Mouse (Mus musculus) limb, embryonic 10.5 days (tissue): Measurements from ENCODE around the gene Pou4f2. TPM values are rescaled to one million over a fixed set of nuclear protein-coding genes. Genes with fewer than 3 reads are reported as not detected.

ENCODE experiments used
- DNase-seq: peaks from one replicate; pipeline ENCODE4 v3.0.0-alpha.2; 2017; ENCODE audit warnings: low spot score
- H3K27ac ChIP-seq: fragments of 300-500 bp; sonication (generic); 2 replicates; pipeline ENCODE4 v1.5.1; 2016; ENCODE audit warnings: mild to moderate bottlenecking
- H3K27me3 ChIP-seq: fragments of 300-500 bp; sonication (generic); 2 replicates; pipeline ENCODE4 v1.6.1; 2016; ENCODE audit warnings: low read depth, mild to moderate bottlenecking; ENCODE audit not compliant: poor library complexity, severe bottlenecking
- H3K36me3 ChIP-seq: fragments of 300-500 bp; sonication (generic); 2 replicates; pipeline ENCODE4 v1.6.1; 2016; ENCODE audit warnings: mild to moderate bottlenecking, moderate library complexity
- H3K4me1 ChIP-seq: fragments of 300-500 bp; sonication (generic); 2 replicates; pipeline ENCODE4 v1.6.1; 2016
- H3K4me3 ChIP-seq: fragments of 300-500 bp; sonication (generic); 2 replicates; pipeline ENCODE4 v1.5.1; 2016; ENCODE audit warnings: mild to moderate bottlenecking, moderate library complexity
- H3K9me3 ChIP-seq: fragments of 300-500 bp; sonication (generic); replicated peaks from 2 replicates; pipeline ENCODE4 v1.6.1; 2016; ENCODE audit warnings: mild to moderate bottlenecking
- whole genome bisulfite sequencing: fragments of 180-500 bp; shearing (Covaris S2); methylation state at CpG from one replicate; pipeline ENCODE4 v1.1.7; 2016; 5-methylcytosine and 5-hydroxymethylcytosine counted together
- polyA plus RNA-seq: library from polyadenylated mRNA; unstranded; fragments of >200 nt; fragmentation: Nextera tagmentation; extraction: Ambion mirVana; gene quantifications from 2 replicates; pipeline ENCODE4 v1.2.1, GENCODE M21; 2016

Gene Pou4f2
- polyA plus RNA-seq = not detected in 2 replicates

- Histone ChIP-seq H3K4me1 (peaks cover 29% of the 10 kb centered on the region), H3K27ac (no peak within 1 kb of the TSS), H3K4me3 (peak within 1 kb of the TSS; percentile 48), H3K36me3 (no peaks in the 10 kb centered on the region), H3K9me3 (no peaks in the 10 kb centered on the region), H3K27me3 (peaks cover 100% of the 10 kb centered on the region)
- DNase-seq = peak; percentile 76
- WGBS = 1% methylated on average over 54 of the region's 54 CpGs
Observed at GRCm38 (mm10) chr8:78436071-78436651, at the start of gene Pou4f2. Gene Pou4f2, minus strand, starts transcription at chr8:78436645.

GRCm38 (mm10) chr8:78477051-78477829, 40.8 kb upstream of the Pou4f2 start:
- 63% methylated on average over 6 of the region's 6 CpGs for WGBS
- H3K9me3 ChIP-seq = no peaks in the 10 kb centered on the region
- no peak overlapping the region for H3K27ac ChIP-seq
- H3K27me3 ChIP-seq = no peaks in the 10 kb centered on the region
- DNase-seq = peak; percentile 31
- no peak overlapping the region for H3K4me3 ChIP-seq
- no peaks in the 10 kb centered on the region for H3K36me3 ChIP-seq
- H3K4me1 ChIP-seq = no peaks in the 10 kb centered on the region

DNA sequence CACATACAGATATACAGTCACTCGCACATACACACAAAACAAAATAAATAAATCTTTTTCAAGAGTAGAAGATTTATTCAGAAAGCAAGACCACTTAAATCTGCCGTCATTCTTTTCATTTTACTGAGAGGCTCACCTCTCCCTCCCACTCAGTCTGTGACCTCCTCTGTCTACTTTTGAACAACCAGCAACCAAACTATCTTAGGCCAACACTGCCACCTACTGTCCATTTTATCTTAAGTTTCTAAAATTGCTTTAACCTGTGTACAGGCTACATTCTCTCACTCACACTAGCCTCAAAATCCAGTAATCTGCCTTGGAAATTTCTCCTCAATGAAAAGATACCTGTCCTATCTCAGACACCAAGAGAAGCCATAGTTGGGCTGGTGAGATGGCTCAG, 31.4 kb upstream of the Pou4f2 start:
- H3K27me3 ChIP-seq = no peaks in the 10 kb centered on the region
- DNase-seq = no peak
- WGBS = 86% methylated on average over 2 of the region's 2 CpGs

DNA sequence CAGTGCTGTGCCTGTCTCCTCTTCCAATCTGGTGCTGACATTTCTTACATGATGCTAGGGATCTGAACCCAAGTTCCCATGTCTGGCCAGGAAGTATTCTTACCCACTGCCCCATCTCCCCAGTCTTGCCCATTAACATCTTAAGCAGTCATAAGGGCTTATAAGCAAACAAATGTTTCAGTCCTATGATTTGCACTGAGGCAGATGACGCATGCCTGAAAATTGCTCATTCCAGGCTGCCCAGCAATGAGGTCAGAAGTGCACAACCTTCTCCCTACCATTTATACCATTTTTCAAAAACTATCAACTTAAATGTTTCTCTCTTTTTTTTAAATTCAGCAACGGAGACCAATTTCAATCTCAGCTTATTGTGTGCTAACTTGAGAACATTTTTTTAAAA, 27.5 kb upstream of the Pou4f2 start:
- H3K9me3 ChIP-seq = no peaks in the 10 kb centered on the region; the same call in 1 of the 2 replicates
- no peak for DNase-seq
- no peak overlapping the region for H3K27ac ChIP-seq
- WGBS = 85% methylated on average over 2 of the region's 2 CpGs
- no peak overlapping the region for H3K4me3 ChIP-seq
- no peaks in the 10 kb centered on the region for H3K4me1 ChIP-seq
- no peaks in the 10 kb centered on the region for H3K36me3 ChIP-seq
- H3K27me3 ChIP-seq = no peaks in the 10 kb centered on the region

More for the DNA sequence above, 31.4 kb upstream of the Pou4f2 start:
- Histone ChIP-seq H3K4me1 (no peaks in the 10 kb centered on the region), H3K36me3 (no peaks in the 10 kb centered on the region), H3K4me3 (no peak overlapping the region), H3K9me3 (no peaks in the 10 kb centered on the region; the same call in 1 of the 2 replicates), H3K27ac (no peak overlapping the region)

DNA sequence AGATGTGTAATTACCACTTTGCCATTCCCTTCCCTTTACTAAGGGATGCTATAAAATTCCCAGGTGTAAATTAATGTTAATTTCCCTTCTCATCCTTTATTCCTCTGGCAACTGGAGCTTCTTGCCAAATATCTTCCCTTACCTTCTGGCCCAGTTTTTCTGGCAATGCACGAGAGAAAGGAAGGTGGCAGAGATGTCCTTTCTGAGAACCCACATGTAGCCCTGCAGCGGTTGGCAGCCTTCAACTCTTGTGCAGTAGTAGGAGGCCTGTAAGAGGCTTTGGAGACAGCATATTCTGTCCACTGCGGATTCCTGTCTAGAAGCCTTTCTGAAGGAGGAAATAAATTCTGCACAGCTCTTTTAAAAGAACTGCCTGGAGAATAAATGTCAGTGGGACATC, 20.0 kb upstream of the Pou4f2 start:
- no peaks in the 10 kb centered on the region for H3K27me3 ChIP-seq
- no peaks in the 10 kb centered on the region for H3K36me3 ChIP-seq
- no peak overlapping the region for H3K4me3 ChIP-seq
- no peak for DNase-seq
- no peaks in the 10 kb centered on the region for H3K9me3 ChIP-seq
- H3K27ac ChIP-seq = no peak overlapping the region
- no peaks in the 10 kb centered on the region for H3K4me1 ChIP-seq
- 80% methylated on average over 3 of the region's 3 CpGs for WGBS

- H3K27ac ChIP-seq = no peak overlapping the region
- no peaks in the 10 kb centered on the region for H3K9me3 ChIP-seq
- peaks cover 4% of the 10 kb centered on the region for H3K4me1 ChIP-seq
- no peak overlapping the region for H3K4me3 ChIP-seq
- 85% methylated on average over 1 of the region's 1 CpGs for WGBS
- peaks cover 59% of the 10 kb centered on the region for H3K27me3 ChIP-seq
- no peaks in the 10 kb centered on the region for H3K36me3 ChIP-seq
- peak; percentile 8 for DNase-seq
Observed at GRCm38 (mm10) chr8:78442781-78443180, 6.3 kb upstream of the Pou4f2 start.

DNA sequence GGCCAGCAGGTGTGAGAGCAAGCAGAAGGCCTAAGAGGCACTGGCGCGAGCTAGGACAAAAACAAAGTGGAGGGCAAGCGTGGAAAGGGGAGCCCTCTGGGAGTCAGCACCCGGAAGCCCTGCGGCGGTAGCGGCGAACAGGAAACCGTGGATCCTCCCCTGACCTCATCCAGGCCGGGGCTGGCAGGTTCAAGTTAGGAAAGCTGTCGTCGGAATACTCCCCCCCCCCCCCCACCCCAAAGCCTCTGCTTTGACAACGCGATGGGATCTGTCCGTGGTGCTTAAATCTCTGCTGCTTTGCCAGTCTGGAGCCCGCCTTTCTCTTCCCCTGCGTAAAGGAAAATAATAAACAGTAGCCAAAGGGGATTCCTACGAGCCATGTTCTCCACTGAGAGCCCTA, 1.7 kb upstream of the Pou4f2 start:
- H3K36me3 ChIP-seq = no peaks in the 10 kb centered on the region
- H3K4me1 ChIP-seq = peaks cover 29% of the 10 kb centered on the region
- peak overlapping the region; percentile 22; the same call in 1 of the 2 replicates for H3K4me3 ChIP-seq
- WGBS = under 1% methylated on average over 18 of the region's 18 CpGs
- peak; percentile 79 for DNase-seq
- H3K9me3 ChIP-seq = no peaks in the 10 kb centered on the region
- H3K27ac ChIP-seq = no peak overlapping the region
- peaks cover 100% of the 10 kb centered on the region for H3K27me3 ChIP-seq

DNA sequence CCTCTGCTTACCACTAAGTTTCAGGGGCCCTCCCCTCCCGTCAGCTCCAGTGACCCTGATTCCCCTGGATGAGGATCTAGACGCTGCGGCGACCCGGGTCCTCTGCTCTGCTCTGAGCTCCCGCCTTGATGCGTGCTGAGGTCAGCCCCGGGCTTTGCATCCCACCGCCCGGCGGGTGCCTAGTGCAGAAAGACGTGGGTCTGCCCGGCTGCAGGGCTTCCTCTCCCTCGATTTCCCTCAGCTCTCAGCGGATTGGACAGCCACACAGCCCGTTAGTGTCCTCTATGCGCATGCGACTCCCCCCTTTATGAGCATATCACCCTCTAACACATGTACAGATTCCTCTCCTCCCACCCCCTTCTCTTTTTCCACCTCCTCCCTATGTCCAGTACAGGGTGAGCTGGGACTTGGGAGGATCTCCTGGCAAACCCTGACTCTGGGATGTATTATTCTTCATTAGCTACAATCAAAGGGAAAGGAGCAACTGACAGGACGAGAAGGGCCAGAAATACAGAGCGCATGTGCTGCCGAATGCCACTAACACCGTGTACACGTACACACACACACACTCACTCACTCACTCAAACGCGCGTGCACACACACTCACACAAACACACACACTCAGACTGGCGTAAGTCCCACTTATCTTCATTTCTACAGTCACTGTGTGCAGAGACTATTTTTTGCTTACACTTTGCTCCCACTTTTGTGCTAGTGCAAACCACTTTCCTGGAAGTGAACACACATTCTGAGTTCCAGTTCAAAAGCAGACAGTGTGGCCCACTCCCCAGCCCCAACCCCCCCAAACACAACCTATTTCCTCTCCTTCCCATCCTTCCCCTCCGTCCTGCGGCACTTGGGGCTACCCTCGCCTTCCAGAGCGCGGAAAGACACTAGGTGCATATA, 948 bp upstream of the Pou4f2 start:
- H3K36me3 ChIP-seq = no peaks in the 10 kb centered on the region
- peaks cover 29% of the 10 kb centered on the region for H3K4me1 ChIP-seq
- no peaks in the 10 kb centered on the region for H3K9me3 ChIP-seq
- H3K4me3 ChIP-seq = peak overlapping the region; percentile 48
- 3% methylated on average over 32 of the region's 32 CpGs for WGBS
- H3K27me3 ChIP-seq = peaks cover 100% of the 10 kb centered on the region
- DNase-seq = no peak
- H3K27ac ChIP-seq = no peak overlapping the region

DNA sequence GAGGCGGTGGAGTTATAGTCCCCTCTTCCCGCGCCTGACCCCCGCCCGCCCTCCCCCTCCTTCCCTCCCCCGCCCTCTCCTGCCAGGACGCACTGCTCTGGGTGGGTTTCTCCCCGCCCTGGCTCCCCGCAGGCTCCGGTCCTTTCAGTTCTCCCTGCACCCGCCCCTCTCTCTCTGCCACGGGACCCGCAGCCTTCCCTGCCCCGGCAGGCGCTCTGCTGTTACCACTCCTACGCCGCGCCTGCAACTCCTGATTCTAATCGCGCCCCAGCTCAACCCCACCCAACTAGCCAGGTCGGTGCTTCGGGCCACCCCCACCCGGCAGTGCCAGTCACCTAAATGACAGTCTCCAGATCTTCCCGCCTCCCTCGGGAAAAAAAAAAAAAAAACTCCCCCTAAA, 216 bp upstream of the Pou4f2 start:
- peak overlapping the region; percentile 48 for H3K4me3 ChIP-seq
- peaks cover 100% of the 10 kb centered on the region for H3K27me3 ChIP-seq
- no peak overlapping the region for H3K27ac ChIP-seq
- under 1% methylated on average over 21 of the region's 25 CpGs for WGBS
- H3K4me1 ChIP-seq = peaks cover 29% of the 10 kb centered on the region
- H3K36me3 ChIP-seq = no peaks in the 10 kb centered on the region
- DNase-seq = no peak
- no peaks in the 10 kb centered on the region for H3K9me3 ChIP-seq

- peaks cover 29% of the 10 kb centered on the region for H3K4me1 ChIP-seq
Observed at GRCm38 (mm10) chr8:78435624-78435960, 853 bp downstream of the Pou4f2 start.

DNA sequence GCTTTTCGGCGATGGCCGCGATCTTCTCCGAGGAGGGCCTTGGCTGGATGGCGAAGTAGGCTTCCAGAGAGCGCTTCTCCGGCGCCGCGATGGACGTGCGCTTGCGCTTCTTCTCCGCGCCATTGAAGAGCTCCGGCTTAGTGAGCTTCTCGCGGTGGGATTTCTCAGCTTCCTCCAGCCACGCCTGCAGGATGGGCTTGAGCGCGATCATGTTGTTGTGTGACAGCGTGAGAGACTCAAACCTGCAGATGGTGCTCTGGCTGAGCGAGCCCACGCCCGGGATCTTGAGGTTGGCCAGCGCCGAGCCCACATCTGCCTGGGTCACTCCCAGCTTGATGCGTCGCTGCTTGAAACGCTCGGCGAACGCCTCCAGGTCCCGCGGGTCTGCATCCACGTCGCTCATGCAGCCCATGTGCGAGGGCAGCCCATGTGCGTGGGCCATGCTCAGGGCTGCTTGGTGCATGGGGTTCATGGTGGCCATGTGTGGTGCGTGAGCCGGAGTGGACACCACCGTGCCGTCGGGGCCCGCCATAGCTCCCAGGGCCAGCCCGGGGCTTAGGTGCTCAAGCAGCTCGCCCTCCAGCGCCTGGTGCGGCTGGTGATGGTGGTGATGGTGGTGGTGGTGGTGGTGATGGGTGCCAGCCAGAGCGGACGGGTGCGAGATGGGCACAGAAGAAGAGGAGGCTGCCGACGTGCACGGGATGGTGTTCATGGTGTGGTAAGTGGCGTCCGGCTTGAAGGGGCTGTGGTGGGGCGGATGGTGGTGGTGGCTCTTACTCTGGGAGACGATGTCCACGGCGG, 1.4 kb downstream of the Pou4f2 start:
- Histone ChIP-seq H3K27me3 (peaks cover 100% of the 10 kb centered on the region), H3K9me3 (no peaks in the 10 kb centered on the region), H3K36me3 (no peaks in the 10 kb centered on the region), H3K27ac (no peak overlapping the region), H3K4me1 (peaks cover 29% of the 10 kb centered on the region), H3K4me3 (0 out of 2 replicates have a peak overlapping the region, but pooled peaks have one; percentile 48)
- peak; percentile 53 for DNase-seq
- 2% methylated on average over 62 of the region's 62 CpGs for whole genome bisulfite sequencing

More at GRCm38 (mm10) chr8:78435624-78435960, 853 bp downstream of the Pou4f2 start:
- Histone ChIP-seq H3K27ac (no peak overlapping the region), H3K27me3 (peaks cover 100% of the 10 kb centered on the region), H3K9me3 (no peaks in the 10 kb centered on the region), H3K36me3 (no peaks in the 10 kb centered on the region), H3K4me3 (peak overlapping the region; percentile 48)
- WGBS = 1% methylated on average over 18 of the region's 18 CpGs
- DNase-seq = no peak

- Histone ChIP-seq H3K4me3 (no peak overlapping the region), H3K9me3 (no peaks in the 10 kb centered on the region), H3K36me3 (no peaks in the 10 kb centered on the region), H3K27ac (no peak overlapping the region), H3K4me1 (peaks cover 29% of the 10 kb centered on the region), H3K27me3 (peaks cover 100% of the 10 kb centered on the region)
- 2% methylated on average over 8 of the region's 8 CpGs for WGBS
- DNase-seq = no peak
Observed at GRCm38 (mm10) chr8:78434340-78434739, 2.1 kb downstream of the Pou4f2 start.
